Mouse (Mus musculus): ENCODE data around the gene Hykk. TPM values are rescaled to one million over a fixed set of nuclear protein-coding genes. Genes with fewer than 3 reads are reported as not detected.

The Hykk gene
- polyA plus RNA-seq (2012; rRNA removed), result 1.4 and 1.6 TPM in 2 replicates

GRCm38 (mm10) chr9:54917010-54917677, at the start of gene Hykk:
Gene Hykk (plus strand): TSS chr9:54917283.
- Histone ChIP-seq H3K4me3 (replicated peaks; ENCODE audit: insufficient read depth, low read depth, low read length) (peak within 1 kb of the TSS; percentile 86), H3K4me1 (ENCODE audit: control insufficient read depth, insufficient read depth, low read length) (no peaks in the 10 kb centered on the region), H3K27me3 (ENCODE audit: control insufficient read depth, insufficient read depth, low read length) (no peaks in the 10 kb centered on the region), H3K27ac (ENCODE audit: insufficient read depth, low read length) (no peak within 1 kb of the TSS)
- DNase-seq, result peak; percentile 88 to 96
- WGBS, result under 1% methylated on average over 34 of the region's 34 CpGs
- TF ChIP-seq POLR2A (IDR thresholded peaks at IDR 0.05; ENCODE audit: borderline replicate concordance, insufficient read depth, low read length), result peak; percentile 59
- TF ChIP-seq CTCF (IDR thresholded peaks at IDR 0.05; ENCODE audit: borderline replicate concordance, insufficient read depth, low read depth, low read length), result no peak

GRCm38 (mm10) chr9:54878759-54879158, 38.3 kb upstream of the Hykk start:
- Histone ChIP-seq H3K27ac (ENCODE audit: insufficient read depth, low read length) (no peak overlapping the region), H3K4me1 (ENCODE audit: control insufficient read depth, insufficient read depth, low read length) (no peaks in the 10 kb centered on the region), H3K4me3 (replicated peaks; ENCODE audit: insufficient read depth, low read depth, low read length) (no peak overlapping the region), H3K27me3 (ENCODE audit: control insufficient read depth, insufficient read depth, low read length) (no peaks in the 10 kb centered on the region)
- no peak for DNase-seq
- TF ChIP-seq CTCF (IDR thresholded peaks at IDR 0.05; ENCODE audit: borderline replicate concordance, insufficient read depth, low read depth, low read length) (no peak), POLR2A (IDR thresholded peaks at IDR 0.05; ENCODE audit: borderline replicate concordance, insufficient read depth, low read length) (no peak)
- 89% methylated on average over 1 of the region's 1 CpGs for WGBS

GRCm38 (mm10) chr9:54892111-54892510, 25.0 kb upstream of the Hykk start:
- no peak for TF ChIP-seq POLR2A (IDR thresholded peaks at IDR 0.05; ENCODE audit: borderline replicate concordance, insufficient read depth, low read length)
- no peak for TF ChIP-seq CTCF (IDR thresholded peaks at IDR 0.05; ENCODE audit: borderline replicate concordance, insufficient read depth, low read depth, low read length)
- Histone ChIP-seq H3K27me3 (ENCODE audit: control insufficient read depth, insufficient read depth, low read length) (no peaks in the 10 kb centered on the region), H3K4me1 (ENCODE audit: control insufficient read depth, insufficient read depth, low read length) (no peaks in the 10 kb centered on the region), H3K27ac (ENCODE audit: insufficient read depth, low read length) (no peak overlapping the region), H3K4me3 (replicated peaks; ENCODE audit: insufficient read depth, low read depth, low read length) (no peak overlapping the region)
- 80% methylated on average over 4 of the region's 4 CpGs for WGBS
- no peak for DNase-seq

- DNase-seq, result no peak
- TF ChIP-seq POLR2A (IDR thresholded peaks at IDR 0.05; ENCODE audit: borderline replicate concordance, insufficient read depth, low read length) (no peak), CTCF (IDR thresholded peaks at IDR 0.05; ENCODE audit: borderline replicate concordance, insufficient read depth, low read depth, low read length) (peak; percentile 24; the same call in 1 of the 2 replicates)
- H3K27me3 ChIP-seq (ENCODE audit: control insufficient read depth, insufficient read depth, low read length), result no peaks in the 10 kb centered on the region
- WGBS, result 85% methylated on average over 3 of the region's 3 CpGs
- no peak overlapping the region for H3K4me3 ChIP-seq (replicated peaks; ENCODE audit: insufficient read depth, low read depth, low read length)
- no peak overlapping the region for H3K27ac ChIP-seq (ENCODE audit: insufficient read depth, low read length)
- no peaks in the 10 kb centered on the region for H3K4me1 ChIP-seq (ENCODE audit: control insufficient read depth, insufficient read depth, low read length)
Observed at GRCm38 (mm10) chr9:54897097-54897496, 20.0 kb upstream of the Hykk start.

- Histone ChIP-seq H3K4me1 (ENCODE audit: control insufficient read depth, insufficient read depth, low read length) (no peaks in the 10 kb centered on the region), H3K27me3 (ENCODE audit: control insufficient read depth, insufficient read depth, low read length) (no peaks in the 10 kb centered on the region), H3K4me3 (replicated peaks; ENCODE audit: insufficient read depth, low read depth, low read length) (no peak overlapping the region), H3K27ac (ENCODE audit: insufficient read depth, low read length) (no peak overlapping the region)
- TF ChIP-seq POLR2A (IDR thresholded peaks at IDR 0.05; ENCODE audit: borderline replicate concordance, insufficient read depth, low read length) (no peak), CTCF (IDR thresholded peaks at IDR 0.05; ENCODE audit: borderline replicate concordance, insufficient read depth, low read depth, low read length) (no peak)
- DNase-seq, result no peak
- WGBS, result 93% methylated on average over 5 of the region's 5 CpGs
Observed at GRCm38 (mm10) chr9:54909446-54909845, 7.6 kb upstream of the Hykk start.

GRCm38 (mm10) chr9:54915576-54915975, 1.5 kb upstream of the Hykk start:
- WGBS, result 67% methylated on average over 7 of the region's 7 CpGs
- Histone ChIP-seq H3K27ac (ENCODE audit: insufficient read depth, low read length) (no peak overlapping the region), H3K27me3 (ENCODE audit: control insufficient read depth, insufficient read depth, low read length) (no peaks in the 10 kb centered on the region), H3K4me3 (replicated peaks; ENCODE audit: insufficient read depth, low read depth, low read length) (no peak overlapping the region), H3K4me1 (ENCODE audit: control insufficient read depth, insufficient read depth, low read length) (no peaks in the 10 kb centered on the region)
- DNase-seq, result no peak
- TF ChIP-seq CTCF (IDR thresholded peaks at IDR 0.05; ENCODE audit: borderline replicate concordance, insufficient read depth, low read depth, low read length) (no peak), POLR2A (IDR thresholded peaks at IDR 0.05; ENCODE audit: borderline replicate concordance, insufficient read depth, low read length) (no peak)

- TF ChIP-seq POLR2A (IDR thresholded peaks at IDR 0.05; ENCODE audit: borderline replicate concordance, insufficient read depth, low read length) (no peak), CTCF (IDR thresholded peaks at IDR 0.05; ENCODE audit: borderline replicate concordance, insufficient read depth, low read depth, low read length) (no peak)
- peak; percentile 12 to 13 for DNase-seq
- Histone ChIP-seq H3K4me3 (replicated peaks; ENCODE audit: insufficient read depth, low read depth, low read length) (peak overlapping the region; percentile 86), H3K4me1 (ENCODE audit: control insufficient read depth, insufficient read depth, low read length) (no peaks in the 10 kb centered on the region), H3K27ac (ENCODE audit: insufficient read depth, low read length) (no peak overlapping the region), H3K27me3 (ENCODE audit: control insufficient read depth, insufficient read depth, low read length) (no peaks in the 10 kb centered on the region)
- 77% methylated on average over 8 of the region's 8 CpGs for WGBS
Observed at GRCm38 (mm10) chr9:54916401-54916800, 682 bp upstream of the Hykk start.

GRCm38 (mm10) chr9:54918191-54918590, 1.1 kb downstream of the Hykk start:
- H3K4me1 ChIP-seq (ENCODE audit: control insufficient read depth, insufficient read depth, low read length), result no peaks in the 10 kb centered on the region
- DNase-seq, result no peak
- 81% methylated on average over 2 of the region's 2 CpGs for WGBS
- no peaks in the 10 kb centered on the region for H3K27me3 ChIP-seq (ENCODE audit: control insufficient read depth, insufficient read depth, low read length)
- no peak overlapping the region for H3K4me3 ChIP-seq (replicated peaks; ENCODE audit: insufficient read depth, low read depth, low read length)
- no peak overlapping the region for H3K27ac ChIP-seq (ENCODE audit: insufficient read depth, low read length)
- TF ChIP-seq CTCF (IDR thresholded peaks at IDR 0.05; ENCODE audit: borderline replicate concordance, insufficient read depth, low read depth, low read length), result no peak
- no peak for TF ChIP-seq POLR2A (IDR thresholded peaks at IDR 0.05; ENCODE audit: borderline replicate concordance, insufficient read depth, low read length)
